Mouse (Mus musculus): ENCODE measurements around the gene Cyth3.

Cyth3 gene

DNA sequence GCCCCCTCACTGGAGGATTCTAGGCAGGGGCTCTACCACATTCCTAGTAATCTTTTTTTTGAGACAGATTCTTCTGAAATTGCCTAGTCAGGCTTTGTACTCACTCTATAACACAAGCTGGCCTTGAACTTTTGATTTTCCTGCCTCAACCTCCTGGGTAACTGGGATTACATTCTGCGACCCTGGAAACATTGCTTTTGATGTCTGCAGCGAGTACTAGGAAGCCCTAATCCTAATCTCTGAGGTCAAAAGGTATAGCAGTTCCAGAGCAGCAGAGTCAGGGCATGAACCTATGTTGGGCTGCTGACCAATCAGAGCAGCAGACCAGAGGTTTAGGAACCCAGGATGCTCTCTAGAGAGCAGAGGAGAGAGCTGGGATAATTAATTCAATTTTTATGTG is 6.9 kb upstream of the Cyth3 start:
- in situ Hi-C loops (cut with MboI, MseI), result no loop called here

DNA sequence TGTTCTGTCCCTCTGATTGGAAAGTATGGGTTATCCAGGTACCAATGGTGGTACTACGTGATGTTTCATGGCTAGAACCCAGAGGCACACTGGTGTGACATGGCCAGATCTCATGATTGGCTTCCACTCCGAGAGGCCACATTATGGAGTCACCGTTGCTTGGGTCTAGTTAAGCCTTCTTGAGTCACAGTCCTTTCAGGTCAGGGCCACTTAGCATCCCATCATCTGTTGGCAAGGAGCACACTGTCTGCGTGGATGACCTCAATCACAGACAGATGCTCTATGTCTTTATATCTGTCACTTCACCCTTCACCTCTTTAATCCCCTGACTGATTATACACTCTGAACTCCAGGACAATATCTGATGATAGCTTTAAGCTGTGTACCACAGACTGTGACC is 6.1 kb upstream of the Cyth3 start:
- in situ Hi-C loops (cut with MboI, MseI), result no loop called here

DNA sequence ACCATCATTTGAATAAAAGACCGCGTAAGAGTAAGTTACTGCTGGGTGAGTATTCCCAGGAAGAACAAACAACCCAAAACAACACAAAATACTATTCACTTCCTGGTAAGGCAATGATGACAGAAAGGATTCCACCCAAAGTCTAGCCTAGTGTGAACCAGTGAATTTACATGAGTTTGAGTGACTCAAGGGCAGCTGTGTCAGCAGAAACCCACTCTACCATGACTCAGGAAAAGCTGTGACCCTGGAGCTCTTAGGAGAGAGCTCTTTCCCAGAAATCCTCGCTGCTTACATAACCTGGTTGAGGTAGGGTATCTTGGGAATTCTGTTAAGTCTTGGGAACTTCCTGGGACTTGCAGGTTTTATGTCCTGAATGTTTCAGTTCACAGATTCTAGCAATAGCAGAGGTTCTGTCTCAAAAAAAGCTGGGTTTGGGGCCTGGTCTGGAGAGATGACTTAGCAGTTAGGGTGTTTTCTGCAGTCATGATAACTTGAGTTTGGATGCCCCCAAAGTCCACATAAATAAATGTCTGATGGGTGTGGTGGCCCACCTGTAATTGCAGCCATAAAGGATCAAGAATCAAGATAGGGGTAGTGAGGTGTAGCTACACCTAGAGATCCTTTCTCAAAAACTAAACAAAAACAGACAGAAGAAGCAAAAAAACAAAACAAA is 5.5 kb upstream of the Cyth3 start:
- in situ Hi-C loops (cut with MboI, MseI), result no loop called here

DNA sequence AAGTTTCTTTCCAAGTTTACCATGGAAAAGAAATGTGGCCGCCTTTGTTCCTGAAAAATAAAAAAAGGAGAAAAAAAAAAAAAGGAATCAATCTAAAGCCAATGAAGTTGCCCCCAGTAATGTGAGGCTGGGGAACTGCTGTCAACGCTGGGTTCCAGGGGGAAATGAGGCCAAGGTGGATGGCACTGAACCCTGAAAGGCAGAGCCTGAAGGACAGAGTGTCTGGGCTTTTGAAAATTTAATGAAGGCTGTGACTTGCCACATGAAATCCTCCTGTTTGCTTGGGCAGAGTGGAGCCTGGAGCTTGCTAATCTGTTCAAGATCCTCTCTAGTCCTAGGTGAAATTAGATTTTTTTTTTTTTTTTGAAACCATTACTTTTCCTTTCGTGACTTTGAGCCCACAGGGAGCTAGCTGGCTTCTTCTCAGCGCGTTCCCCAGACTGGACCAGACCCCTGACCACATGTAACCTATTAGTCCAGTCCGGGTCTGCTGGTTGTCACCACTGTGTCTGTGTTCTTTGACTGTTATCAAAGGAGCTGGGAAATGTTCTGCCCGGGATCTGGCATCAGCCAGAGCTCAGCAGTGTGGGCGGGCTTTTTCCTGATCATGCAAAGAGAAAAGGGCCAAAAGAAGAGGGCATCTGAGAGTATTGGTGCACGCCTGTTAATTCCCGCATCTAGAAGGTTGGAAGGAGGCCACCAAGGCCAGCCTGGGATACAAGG is 4.6 kb upstream of the Cyth3 start:
- in situ Hi-C loops (cut with MboI, MseI), result no loop called here

DNA sequence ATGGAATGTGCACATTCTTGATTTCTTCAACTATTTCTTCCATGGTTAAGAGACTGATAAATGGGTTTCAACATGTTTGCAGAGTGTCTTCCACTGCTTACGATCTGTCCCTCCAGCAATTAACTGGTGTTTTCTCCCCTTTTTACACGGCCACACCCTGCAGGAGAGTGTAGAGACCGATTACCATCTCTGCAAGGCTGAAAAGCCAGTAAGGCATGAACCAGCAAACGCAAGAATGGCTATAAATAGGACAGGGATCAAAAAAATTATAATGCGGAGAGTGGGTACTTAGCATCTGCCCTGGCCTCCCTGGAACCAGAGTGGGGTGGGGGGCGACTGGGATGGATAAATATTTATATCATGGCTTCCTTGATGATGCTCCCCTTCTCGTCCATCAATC is 3.7 kb upstream of the Cyth3 start:
- in situ Hi-C loops (cut with MboI, MseI), result no loop called here

DNA sequence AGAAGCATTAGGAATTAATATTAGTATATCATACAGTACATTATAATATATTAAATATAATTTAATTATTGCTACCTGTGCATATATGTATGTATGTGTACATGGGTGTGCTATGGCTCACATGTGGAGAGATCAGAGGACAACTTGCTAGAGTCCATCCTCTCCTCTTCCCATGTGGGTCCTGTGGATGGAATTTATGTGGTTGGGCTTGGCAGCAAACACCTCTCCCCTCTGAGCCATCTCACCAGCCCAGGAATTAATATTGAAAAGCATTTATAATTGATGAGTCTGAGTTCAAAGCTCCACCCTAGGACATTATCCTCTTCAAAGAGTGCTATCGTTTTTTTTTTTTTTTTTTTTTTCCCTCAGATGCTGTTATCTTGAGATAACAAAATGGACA is 2.1 kb upstream of the Cyth3 start:
- in situ Hi-C loops (cut with MboI, MseI), result no loop called here

DNA sequence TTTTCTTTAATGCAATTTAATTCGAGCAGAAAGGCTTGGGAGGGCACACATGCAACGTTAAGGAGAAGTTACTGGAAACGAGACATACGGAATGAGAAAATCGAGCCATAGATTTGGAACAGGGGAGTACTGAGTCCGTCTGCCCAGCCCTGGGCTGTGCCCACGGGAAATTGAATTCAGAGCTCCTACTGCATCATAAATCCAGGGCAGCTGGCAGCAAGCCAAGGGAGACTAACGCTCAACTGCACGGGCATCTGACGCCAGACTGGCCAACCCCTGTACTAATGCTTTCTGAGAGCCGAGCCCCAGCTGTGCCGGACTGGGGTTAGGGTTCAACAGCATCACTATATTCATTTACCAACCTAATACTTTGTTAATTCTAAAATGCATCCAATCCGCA is 1.3 kb upstream of the Cyth3 start:
- in situ Hi-C loops (cut with MboI, MseI), result no loop called here

DNA sequence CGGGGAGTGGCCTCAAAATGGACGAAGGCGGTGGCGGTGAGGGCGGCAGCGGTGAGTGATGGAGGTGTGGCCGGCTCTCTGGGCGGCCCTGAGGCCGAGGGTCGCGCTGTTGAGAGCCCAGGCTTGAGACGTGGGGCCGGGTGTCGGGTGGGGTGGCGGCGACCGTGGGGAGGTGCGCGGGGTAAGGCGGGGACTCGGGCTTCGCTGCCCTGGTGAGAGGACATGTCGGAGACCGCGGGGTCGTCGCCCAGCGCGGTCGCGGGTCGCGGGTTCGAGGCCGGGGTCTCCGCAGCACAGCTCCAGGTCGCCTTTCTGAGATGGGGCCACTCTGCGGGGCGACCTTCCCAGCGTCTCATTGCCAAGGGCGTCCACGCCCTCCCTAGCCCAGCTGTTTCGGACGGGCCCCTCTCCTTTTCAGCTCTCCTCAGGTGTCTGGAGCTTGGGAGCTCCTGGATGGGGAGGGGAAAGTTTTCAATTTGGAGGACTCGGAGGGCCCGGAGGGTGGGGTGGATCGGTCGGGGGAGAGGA is 440 bp downstream of the Cyth3 start:
- in situ Hi-C loops (cut with MboI, MseI), result no loop called here

DNA sequence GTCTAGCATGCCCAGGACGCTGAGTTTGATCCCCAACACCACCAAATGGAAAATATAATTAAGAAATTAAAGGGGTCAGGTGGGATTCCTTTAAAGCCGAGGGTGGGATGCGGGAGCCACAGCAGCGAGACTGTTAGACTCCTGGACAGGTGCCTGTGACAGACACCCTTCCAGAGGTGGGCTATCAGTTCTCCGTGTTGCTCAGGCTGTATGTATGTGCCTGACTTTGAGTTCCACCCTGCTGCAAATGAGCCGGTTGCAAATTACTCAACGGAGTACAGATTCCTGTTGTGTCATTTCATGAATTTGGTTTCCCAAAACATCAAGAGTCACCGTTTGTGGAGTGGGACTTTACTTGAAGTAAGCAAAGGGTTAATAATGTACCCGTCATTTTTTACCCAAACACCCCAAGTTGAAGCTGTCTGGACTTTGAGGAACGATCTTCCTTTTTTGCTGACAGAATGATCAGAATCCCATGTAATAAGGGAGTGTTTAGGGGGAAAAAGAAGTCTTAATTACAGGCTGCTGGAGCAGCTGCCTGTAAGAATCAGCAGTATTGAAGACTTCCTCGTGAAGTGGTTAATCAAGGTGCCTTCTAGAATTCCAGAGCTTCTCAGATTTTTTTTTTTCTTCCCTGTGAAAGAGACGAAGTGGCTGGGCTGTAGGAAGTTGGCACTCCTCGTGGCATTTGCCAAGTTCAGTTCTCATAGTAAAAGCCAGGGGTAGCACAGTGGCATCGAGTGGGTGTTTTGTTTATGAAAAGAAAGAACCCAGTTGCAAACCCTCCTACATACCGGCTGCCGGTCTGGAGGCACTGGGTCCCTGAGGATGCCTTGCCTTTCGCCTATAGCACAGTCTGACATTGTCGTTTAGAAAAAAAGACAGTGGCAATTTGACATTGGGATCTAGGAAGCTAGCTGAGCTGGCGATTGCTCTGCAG is 1.4 kb downstream of the Cyth3 start:
- in situ Hi-C loops (cut with MboI, MseI), result no loop called here

DNA sequence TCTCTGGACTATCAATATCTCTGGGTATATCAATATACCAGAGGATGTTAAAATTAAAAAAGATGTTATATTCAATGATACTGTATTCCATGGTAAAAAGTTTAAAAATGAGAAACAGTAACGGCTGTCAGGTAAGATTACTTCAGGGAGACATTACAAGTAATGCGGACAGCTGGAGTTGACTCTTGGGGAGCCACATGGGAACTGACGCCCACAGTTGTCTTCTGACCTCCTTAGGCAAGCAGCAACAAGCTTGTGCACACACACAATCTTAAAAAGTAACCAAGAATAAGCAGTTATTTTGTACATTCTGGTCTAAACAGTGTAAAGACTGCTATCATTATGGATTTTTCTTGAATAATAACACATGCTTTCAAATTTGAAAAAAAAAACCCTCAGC is 2.2 kb downstream of the Cyth3 start:
- in situ Hi-C loops (cut with MboI, MseI), result no loop called here

DNA sequence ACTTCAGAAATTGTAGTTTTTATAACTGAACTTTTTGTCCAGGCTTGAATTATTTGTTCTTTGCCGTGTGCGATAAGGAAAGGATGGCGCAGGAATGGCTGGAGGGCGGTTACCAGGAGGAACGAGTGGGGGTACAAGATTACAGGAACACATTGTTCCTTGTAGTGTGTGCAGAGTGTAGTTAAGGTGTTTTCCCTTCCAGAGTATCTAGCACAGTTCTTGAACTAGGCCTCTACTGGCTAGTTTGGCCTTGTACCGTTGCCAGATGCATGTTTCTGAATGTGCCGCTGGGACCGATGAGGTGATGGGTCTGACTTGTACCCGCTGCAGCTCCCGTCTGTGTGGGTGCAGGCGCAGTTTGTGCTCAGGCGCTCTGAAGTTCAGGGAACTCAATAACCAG is 3.2 kb downstream of the Cyth3 start:
- in situ Hi-C loops (cut with MboI, MseI), result no loop called here

DNA sequence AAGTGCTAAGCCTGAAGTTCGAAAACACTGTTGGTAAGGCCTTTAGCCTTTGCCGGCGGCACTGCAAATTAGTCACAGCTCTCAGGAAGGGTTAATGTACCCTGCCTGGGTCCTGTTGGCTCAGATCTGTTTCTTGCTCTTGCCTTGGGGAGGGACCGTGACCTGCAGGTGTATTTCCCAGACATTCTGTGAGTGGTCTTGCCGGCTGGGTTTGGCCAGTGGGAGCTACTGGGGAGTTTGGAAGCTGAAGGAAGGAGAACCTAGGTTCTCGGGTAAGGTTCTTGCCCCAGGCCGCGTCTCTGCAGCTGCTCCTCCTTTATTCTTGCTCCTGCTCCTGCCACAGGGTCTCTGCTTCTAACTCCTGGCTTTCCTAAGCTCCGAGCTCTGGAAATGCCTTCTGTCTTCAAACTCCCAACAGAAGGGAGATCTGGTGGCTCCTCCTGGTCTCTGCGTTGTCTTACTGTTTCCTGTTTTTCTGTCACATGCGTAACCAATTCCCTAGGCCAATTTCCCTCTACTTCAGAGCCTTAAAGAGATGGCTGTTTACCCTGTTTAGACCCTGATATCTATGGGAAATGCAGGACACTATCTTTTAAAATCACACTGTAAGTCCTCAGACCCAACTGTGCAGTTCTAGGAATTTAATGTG is 3.8 kb downstream of the Cyth3 start:
- in situ Hi-C loops (cut with MboI, MseI), result no loop called here

DNA sequence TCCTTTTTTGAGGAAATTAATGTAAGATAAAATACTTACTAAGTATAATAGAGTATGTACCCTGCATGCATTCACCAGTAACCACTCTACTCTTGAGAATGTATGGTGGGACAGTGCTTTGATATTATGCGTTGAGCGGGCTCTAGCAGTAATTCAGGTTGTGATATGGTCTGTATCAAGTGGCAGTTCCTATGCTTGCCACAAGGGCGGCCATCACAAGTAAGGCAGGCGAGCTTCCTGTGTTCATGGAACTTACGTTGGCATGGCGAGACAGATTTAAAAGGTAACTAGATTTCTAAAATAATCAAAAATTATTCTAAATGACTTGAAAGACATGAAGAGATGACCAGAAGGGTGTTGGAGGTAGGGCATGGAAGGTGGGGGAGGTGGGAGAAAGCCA is 5.3 kb downstream of the Cyth3 start:
- in situ Hi-C loops (cut with MboI, MseI), result no loop called here

DNA sequence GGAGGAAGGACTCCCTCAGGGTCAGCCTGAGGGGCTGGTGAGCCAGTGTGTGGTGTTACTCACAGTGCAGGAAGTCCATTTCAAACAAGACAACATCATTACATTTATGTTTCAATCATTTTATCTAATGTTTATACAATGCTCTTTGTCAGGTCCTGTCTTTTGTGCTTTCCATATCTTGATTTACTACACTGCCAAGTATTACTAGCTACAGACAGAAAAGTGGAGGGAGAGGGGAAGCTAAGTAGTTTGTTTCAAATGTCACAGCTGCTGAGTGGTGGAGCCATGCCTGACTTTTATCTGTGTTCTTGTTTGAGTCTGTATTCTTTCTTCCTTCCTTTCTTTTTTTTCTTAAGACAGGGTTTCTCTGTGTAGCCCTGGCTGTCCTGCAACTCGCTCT is 5.7 kb downstream of the Cyth3 start:
- in situ Hi-C loops (cut with MboI, MseI), result no loop called here

DNA sequence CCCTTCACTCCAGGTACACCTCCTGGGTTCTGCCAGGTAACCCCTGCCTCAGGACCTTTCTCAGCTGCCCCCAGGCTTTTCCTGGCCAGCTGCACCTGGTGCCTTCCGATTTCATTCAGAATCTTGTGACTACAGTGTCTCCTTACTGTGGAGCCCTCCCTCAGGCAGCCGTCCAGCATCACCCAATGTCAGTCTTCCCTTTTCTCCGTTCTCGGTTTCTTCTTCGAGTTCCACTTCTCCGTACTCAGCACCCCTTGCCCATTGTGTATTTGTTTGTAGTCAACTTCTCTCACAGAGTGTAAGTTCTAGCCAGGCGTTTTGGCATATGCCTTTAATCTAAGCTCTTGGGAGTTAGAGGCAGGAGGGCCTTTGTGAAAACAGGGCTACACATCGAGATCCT is 7.4 kb downstream of the Cyth3 start:
- in situ Hi-C loops (cut with MboI, MseI), result no loop called here

DNA sequence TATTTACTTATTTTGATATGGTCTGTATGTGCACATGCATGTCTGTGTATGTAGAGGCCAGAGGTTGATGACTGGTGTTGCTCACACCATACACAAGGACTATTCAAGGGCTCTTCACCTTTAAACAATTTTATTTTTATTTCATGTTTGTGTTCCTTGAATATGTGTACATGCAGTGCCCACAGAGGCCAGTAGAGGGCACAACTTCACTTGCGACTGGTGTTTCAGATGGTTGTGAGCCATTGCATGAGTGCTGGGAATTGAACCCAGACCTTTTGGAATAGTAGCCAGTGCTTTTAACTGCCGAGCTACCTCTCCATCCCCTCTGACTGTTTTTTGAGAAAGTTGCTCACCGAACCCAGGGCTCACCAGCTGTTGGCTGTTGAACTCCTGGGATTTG is 8.0 kb downstream of the Cyth3 start:
- in situ Hi-C loops (cut with MboI, MseI), result no loop called here

DNA sequence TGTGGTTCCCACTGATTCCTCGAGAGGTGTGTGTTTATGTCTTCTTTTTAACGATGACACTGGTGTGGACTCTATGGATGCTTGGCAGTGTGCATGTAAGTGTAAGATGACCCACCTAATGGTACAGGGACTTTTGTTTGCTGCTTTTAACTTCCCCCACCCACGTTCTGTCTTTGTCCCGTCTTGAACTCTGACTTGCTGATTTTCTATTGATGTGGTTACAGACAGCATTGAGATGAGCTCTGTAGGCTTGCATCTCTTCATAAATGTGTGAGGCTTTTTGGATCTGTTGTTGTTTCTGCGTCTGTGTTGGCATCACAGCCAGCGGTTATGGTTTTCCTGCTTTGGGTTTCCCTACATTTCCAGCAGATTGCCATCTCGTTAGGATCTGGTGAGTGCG is 8.5 kb downstream of the Cyth3 start:
- in situ Hi-C loops (cut with MboI, MseI), result no loop called here

DNA sequence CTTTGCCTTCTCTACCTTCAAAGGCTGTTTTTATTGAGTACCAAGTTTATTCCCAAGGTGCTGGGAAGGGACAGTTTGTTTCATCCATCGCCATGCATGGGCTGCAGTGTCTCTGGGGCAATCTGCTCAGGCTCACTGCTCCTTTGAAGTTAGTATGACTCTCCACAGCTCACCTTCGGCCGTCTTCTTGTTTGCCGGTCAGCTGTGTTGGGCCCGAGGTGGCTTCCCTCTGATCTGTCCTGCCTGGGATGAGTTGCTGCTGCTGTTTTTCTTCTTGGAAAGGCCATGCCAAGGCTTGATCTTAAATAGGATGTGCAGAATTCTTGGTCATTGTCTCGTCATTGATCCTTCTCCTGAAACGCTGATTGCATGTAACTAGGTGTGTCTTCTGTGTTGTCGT is 9.3 kb downstream of the Cyth3 start:
- in situ Hi-C loops (cut with MboI, MseI), result no loop called here

DNA sequence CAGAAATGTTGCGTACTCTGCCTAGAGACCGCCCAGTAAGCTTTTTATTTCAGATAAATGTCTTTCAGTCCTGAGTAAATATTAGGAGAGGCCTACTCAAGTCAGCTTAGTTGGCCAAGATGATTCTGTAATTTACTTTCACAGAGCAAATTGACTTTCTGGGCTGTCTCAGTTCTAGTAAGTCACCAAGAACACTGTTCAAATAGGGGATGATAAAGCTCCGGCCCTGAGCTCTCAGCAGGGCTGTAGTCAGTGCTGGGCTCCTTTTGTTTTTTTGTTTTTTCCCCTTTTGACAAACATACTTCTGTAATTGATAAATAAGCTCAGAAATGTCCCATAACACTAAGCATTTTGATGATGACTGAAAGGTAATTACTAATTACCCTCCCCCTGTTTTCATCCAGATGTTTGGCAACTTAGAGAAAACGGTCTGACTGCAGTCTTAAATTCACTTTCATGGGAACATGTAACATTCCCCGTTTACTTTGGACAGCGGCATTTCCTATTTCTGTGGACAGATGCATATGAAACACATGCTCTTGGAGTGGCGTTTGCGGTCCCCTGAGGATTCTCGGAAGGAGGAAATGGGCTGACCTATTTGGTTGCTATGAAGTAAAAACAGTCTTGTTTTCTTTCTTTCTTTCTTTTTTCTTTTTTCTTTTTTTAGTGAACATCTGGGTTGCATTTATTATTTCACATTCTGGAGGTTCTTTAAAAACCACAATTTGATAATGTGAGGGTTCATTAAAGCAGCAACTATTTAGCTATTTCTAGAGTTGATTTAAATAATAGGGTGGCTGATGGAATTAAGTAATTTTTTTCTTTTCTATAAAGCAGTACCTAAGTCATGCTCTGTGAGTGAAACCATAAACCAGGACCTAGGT is 10.7 kb downstream of the Cyth3 start:
- in situ Hi-C loops (cut with MboI, MseI), result no loop called here

DNA sequence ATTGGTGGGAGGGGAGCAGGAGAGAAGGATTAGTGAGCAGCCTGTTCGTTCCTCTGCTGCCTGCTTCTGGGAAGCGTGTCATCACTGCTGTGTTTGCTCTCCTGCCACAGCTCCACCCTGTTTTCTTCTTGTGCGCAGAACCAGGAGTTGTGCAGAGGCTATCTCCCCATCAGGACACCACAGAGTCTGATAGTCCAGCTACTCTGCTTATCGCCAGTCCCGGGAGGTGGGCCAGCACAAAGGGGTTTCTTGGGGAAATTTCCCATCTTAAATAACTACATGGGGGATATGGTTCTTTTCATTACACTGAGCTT is 11.3 kb downstream of the Cyth3 start:
- in situ Hi-C loops (cut with MboI, MseI), result no loop called here

DNA sequence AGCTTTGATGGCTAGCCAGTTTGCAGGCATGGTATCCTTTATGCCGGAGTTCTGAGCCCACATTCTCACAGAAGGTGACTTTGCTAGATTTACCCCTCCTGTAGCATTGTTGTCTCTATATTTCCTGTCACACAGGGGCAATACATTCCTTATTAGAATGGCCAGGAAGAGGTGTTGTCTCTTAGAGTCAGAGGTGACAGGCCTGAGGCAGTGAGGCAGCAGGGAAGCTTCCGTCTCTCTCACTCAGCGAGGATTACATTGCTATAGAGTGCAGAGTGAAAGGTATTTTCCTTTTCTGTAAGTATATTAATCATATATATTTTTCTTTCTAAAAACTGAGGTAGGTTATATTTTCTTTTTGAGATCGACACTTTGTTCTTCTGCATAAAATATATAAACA is 11.6 kb downstream of the Cyth3 start:
- in situ Hi-C loops (cut with MboI, MseI), result no loop called here

Data from T-helper 2 cell (primary cell).